In the genomic region with DNA sequence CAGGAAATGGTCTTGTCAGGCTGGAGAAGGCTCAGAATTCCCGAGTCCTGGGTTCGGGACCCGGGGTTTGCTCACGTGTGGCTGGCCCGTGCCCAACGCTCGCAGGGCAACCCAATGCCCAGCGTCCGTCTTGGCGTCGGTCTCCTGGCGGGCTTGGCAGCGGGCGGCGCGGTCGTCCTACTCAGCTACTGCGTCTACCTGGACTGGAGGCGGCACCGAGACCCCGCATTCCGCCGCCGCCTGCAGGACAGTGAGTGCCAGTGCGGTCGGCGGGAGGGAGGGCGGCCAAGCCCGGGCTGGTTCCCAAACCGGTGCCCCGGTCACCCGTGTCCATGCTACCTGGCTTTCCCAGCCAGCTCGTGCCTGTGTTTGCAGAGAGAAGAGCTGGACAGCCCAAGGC, we compare ENCODE assay signal across 8 mouse cellular contexts. TPM values are rescaled to one million over a fixed set of nuclear protein-coding genes. Genes with fewer than 3 reads are reported as not detected.
DNase-seq lines count a peak whose midpoint lies in the region; ATAC-seq lines count a peak whose summit lies in the region.
"Had no signal": no experiment of that assay in that cellular context is flagged by ENCODE, and none has a peak within 500 bp of the region (broad histone marks: within the 10 kb centered on the region; RNA-seq: fewer than 3 reads in every experiment).

A gene (plus strand): TSS at position 98 of the 400 bp plus-strand sequence.

- 0 out of 2 replicates have a peak within 1 kb of the TSS, but pooled peaks have one; percentile 11 for H3K4me3 ChIP-seq in forebrain, embryonic 15.5 days
- H3K4me3 ChIP-seq in intestine, embryonic 16.5 days (ENCODE audit: low read length), result peak within 1 kb of the TSS; percentile 39
- H3K4me3 ChIP-seq in liver, embryonic 16.5 days (ENCODE audit: low read depth, low read length), result peak within 1 kb of the TSS; percentile 32
- H3K4me3 ChIP-seq in neural tube, embryonic 13.5 days, result 0 out of 2 replicates have a peak within 1 kb of the TSS, but pooled peaks have one; percentile 10

- H3K4me1 ChIP-seq in forebrain, embryonic 15.5 days, result peaks cover 11% of the 10 kb centered on the region
- no peaks in the 10 kb centered on the region for H3K4me1 ChIP-seq in intestine, embryonic 16.5 days (ENCODE audit: control insufficient read depth, insufficient read depth, low read length)
- H3K4me1 ChIP-seq in liver, embryonic 16.5 days (ENCODE audit: control insufficient read depth, low read depth, low read length), result peaks cover 8% of the 10 kb centered on the region
- H3K4me1 ChIP-seq in neural tube, embryonic 13.5 days (replicated peaks), result peaks cover 13% of the 10 kb centered on the region

- H3K9me3 ChIP-seq in forebrain, embryonic 15.5 days, result no peaks in the 10 kb centered on the region
- no peaks in the 10 kb centered on the region for H3K9me3 ChIP-seq in intestine, embryonic 16.5 days (ENCODE audit: control insufficient read depth, low read length)
- no peaks in the 10 kb centered on the region for H3K9me3 ChIP-seq in liver, embryonic 16.5 days (replicated peaks; ENCODE audit: control insufficient read depth, low read length)
- no peaks in the 10 kb centered on the region for H3K9me3 ChIP-seq in neural tube, embryonic 13.5 days

- H3K9ac ChIP-seq in forebrain, embryonic 15.5 days (replicated peaks), result no peak within 1 kb of the TSS
- H3K9ac ChIP-seq in intestine, embryonic 16.5 days (ENCODE audit: low read depth, low read length), result peak within 1 kb of the TSS; percentile 50
- H3K9ac ChIP-seq in liver, embryonic 16.5 days (ENCODE audit: low read depth, low read length), result no peak within 1 kb of the TSS
- no peak within 1 kb of the TSS; the same call in 1 of the 2 replicates for H3K9ac ChIP-seq in neural tube, embryonic 13.5 days

- DNase-seq in adrenal gland, adult (ENCODE audit: inconsistent age in 2 of 2, low spot score in 1 of 2), result peak; percentile 74 to 79
- DNase-seq in cerebellum, adult 11 months, result peak; percentile 44
- no peak for DNase-seq in layer of hippocampus, adult 11-12 months (ENCODE audit: low spot score)

- no peak within 1 kb of the TSS for H3K27ac ChIP-seq in forebrain, embryonic 15.5 days (replicated peaks)
- no peak within 1 kb of the TSS for H3K27ac ChIP-seq in intestine, embryonic 16.5 days (ENCODE audit: low read length)
- no peak within 1 kb of the TSS for H3K27ac ChIP-seq in liver, embryonic 16.5 days (ENCODE audit: low read length)
- H3K27ac ChIP-seq in neural tube, embryonic 13.5 days (replicated peaks), result no peak within 1 kb of the TSS

- ATAC-seq in forebrain, embryonic 15.5 days (replicated peaks), result no peak
- ATAC-seq in intestine, embryonic 16.5 days, result peak; percentile 63
- no peak for ATAC-seq in liver, embryonic 16.5 days (ENCODE audit: low read depth)
- no peak for ATAC-seq in neural tube, embryonic 13.5 days (ENCODE audit: low read depth)

- peak within 1 kb of the TSS; percentile 39 for H3K4me2 ChIP-seq in forebrain, embryonic 15.5 days (replicated peaks)
- H3K4me2 ChIP-seq in intestine, embryonic 16.5 days (ENCODE audit: low read depth, low read length), result peak within 1 kb of the TSS; percentile 62
- H3K4me2 ChIP-seq in liver, embryonic 16.5 days (ENCODE audit: low read depth, low read length), result peak within 1 kb of the TSS; percentile 49
- H3K4me2 ChIP-seq in neural tube, embryonic 13.5 days, result peak within 1 kb of the TSS; percentile 45

- H3K36me3 ChIP-seq in forebrain, embryonic 15.5 days, result no peaks in the 10 kb centered on the region
- no peaks in the 10 kb centered on the region for H3K36me3 ChIP-seq in intestine, embryonic 16.5 days (ENCODE audit: control insufficient read depth, insufficient read depth, low read length)
- H3K36me3 ChIP-seq in liver, embryonic 16.5 days (ENCODE audit: control insufficient read depth, insufficient read depth), result no peaks in the 10 kb centered on the region
- no peaks in the 10 kb centered on the region for H3K36me3 ChIP-seq in neural tube, embryonic 13.5 days

- H3K27me3 ChIP-seq in forebrain, embryonic 15.5 days, result no peaks in the 10 kb centered on the region
- H3K27me3 ChIP-seq in intestine, embryonic 16.5 days (replicated peaks; ENCODE audit: control insufficient read depth, insufficient read depth, low read length), result no peaks in the 10 kb centered on the region
- H3K27me3 ChIP-seq in liver, embryonic 16.5 days (ENCODE audit: control insufficient read depth, insufficient read depth, low read depth, low read length), result no peaks in the 10 kb centered on the region; the same call in 1 of the 2 replicates
- peaks cover 9% of the 10 kb centered on the region for H3K27me3 ChIP-seq in neural tube, embryonic 13.5 days

- 6% methylated on average over 33 of the region's 33 CpGs for WGBS in forebrain, embryonic 15.5 days
- WGBS in intestine, embryonic 16.5 days, result 5% methylated on average over 33 of the region's 33 CpGs
- 12% methylated on average over 33 of the region's 33 CpGs for WGBS in liver, embryonic 16.5 days (ENCODE audit: insufficient replicate concordance)
- 8% methylated on average over 33 of the region's 33 CpGs for WGBS in neural tube, embryonic 13.5 days

RNA-seq across cellular contexts. Expression of the gene that starts here (rescaled TPM):
- polyA plus RNA-seq in forebrain, embryonic 15.5 days (2015; fragmentation: Nextera tagmentation; extraction: Ambion mirVana), result not detected in 2 replicates
- not detected in 2 replicates for polyA plus RNA-seq in intestine, embryonic 16.5 days (2015; fragmentation: Nextera tagmentation; extraction: Ambion mirVana)
- polyA plus RNA-seq in liver, embryonic 16.5 days (2015; fragmentation: Nextera tagmentation; extraction: Ambion mirVana), result not detected in 2 replicates
- not detected in 2 replicates for polyA plus RNA-seq in neural tube, embryonic 13.5 days (2015; fragmentation: Nextera tagmentation; extraction: Ambion mirVana)
- polyA plus RNA-seq: spleen, adult 2 months had no signal

Comparison
In these comparisons a context has a peak if more than half of its experiments do, and no peak if none do; other contexts are left out.
1. Peak in ATAC-seq, H3K4me3 ChIP-seq, H3K9ac ChIP-seq and H3K4me2 ChIP-seq in intestine, embryonic 16.5 days; RNA of the gene not detected or under 1 TPM.